Mouse (Mus musculus): ENCODE measurements around the gene Cd7.

DNA sequence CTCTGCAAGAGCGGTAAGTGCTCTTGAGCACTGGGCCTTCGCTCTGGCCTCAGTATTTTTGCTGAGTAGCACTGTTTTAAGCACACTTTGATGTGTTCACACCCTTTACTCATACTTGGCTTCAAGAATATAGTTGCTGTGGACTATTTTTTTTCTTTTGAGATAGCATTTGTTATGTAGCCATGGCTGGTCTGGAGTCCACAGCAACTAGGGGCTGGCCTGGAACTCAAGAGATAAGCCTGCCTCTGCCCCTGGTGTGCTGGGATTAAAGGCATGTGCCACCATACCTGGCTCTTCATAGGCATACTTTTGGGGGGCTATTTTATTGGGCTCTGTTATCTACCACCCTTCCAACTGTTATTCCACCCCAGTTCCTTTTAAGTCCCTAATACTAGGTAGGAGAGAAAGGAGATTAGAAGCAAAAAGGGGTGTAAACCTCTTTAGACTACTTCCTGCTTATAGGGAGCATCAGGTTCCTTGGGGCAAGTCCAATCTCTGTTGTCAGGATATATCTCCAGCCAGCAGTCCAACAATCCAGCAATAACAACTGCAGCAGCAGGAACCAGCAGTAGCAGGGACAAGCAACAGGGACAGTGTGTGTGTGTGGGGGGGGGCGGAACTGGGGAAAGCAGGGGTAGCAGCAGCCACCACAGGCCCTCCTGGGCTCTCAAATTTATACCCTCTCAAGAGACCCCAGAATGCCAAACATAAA is 29.0 kb downstream of the Cd7 start:
- TF ChIP-seq POLR2A (IDR thresholded peaks at IDR 0.05; ENCODE audit: extremely low read depth, insufficient read depth, low read length), result no peak
- TF ChIP-seq CTCF (IDR thresholded peaks at IDR 0.05; ENCODE audit: low read depth, low read length), result no peak
